Mouse (Mus musculus) thymus, postnatal 25 days (tissue): ENCODE data around the gene Epb41l2.

Experiments used
- DNase-seq: peaks from one replicate; pipeline ENCODE4 v3.0.0; 2022

Epb41l2 gene

DNA sequence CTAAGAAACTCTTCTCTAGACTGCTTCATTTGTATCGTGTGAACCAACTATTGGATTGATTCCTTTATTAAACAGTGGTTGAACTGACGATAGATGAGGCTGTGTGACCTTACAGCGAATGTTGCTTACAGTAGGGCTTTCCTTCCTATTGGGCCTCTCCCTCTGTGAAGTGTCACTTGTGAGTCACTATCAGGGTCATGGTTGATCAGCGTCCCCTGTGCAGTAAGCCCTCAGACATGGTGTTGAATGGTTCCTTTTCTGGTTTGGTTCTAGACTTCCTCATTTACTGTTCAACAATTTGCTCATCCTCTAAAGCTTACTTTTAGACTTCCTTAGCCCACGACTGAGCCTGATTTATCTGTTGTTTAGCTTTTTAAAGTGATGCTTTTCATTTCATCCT, 7.1 kb downstream of the Epb41l2 start:
- DNase-seq = no peak

- DNase-seq = no peak
These were observed 9.3 kb downstream of the Epb41l2 start for GRCm38 (mm10) chr10:25368928-25369327.

DNA sequence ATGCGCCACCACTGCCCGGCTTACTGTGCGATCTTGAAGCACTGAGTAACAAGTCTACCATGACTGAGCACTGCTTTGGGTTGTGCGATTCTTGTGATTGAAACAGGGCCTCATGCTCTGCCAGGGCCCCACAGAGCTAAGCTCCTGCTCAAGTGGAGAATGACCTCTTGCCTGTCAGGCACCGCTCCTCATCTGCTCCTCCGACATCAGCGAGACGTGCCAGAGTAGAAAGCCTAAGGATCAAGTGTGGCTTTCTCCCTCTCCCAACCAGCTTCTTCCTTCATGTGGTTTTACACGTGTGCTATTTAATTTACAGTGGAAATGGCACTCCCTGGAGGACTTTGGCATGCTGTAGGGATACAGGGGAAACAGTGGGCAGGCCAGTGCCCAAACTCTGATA, 10.1 kb downstream of the Epb41l2 start:
- DNase-seq = no peak

DNA sequence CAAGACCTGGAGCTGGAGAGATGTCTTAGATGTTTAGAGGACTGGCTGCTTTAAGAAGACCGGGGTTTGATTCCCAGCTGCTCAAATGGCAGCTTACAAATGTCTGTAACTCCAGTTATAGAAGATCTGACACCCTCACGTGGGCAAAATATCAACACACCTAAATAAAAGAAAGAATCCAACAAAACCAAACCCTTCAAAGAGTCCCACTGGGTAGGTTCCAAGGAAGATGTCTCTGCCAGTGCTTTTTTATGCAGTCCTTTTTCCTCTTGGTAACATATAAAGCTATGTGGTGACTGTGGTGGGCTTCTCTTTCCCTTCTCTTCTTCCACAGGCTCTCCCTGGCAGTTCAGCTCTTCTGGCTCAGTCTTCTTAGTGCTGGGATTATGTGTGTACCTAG, 11.7 kb downstream of the Epb41l2 start:
- DNase-seq = no peak

DNA sequence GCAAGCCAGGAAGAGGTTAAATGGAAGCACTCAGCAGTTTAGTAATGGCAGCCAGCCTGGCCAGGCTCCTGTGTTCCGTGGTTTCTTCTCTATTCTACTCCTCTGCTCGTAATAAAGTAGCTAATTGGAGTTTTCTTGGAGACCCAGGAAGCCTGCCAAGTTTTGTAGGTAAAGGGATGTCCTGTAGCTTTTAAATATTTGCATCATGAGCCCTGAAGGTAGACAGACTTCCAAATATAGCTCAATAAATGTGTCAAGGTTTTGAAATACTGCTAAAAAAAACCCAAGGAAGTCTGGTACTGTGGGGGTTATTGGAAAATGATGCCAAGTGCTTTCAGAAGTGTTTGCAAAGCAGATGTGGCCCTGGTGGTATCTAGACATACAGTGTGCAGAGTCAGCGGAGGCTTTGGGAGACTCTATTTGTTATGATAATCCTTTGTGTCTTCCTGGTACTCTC, 12.3 kb downstream of the Epb41l2 start:
- DNase-seq = no peak

DNA sequence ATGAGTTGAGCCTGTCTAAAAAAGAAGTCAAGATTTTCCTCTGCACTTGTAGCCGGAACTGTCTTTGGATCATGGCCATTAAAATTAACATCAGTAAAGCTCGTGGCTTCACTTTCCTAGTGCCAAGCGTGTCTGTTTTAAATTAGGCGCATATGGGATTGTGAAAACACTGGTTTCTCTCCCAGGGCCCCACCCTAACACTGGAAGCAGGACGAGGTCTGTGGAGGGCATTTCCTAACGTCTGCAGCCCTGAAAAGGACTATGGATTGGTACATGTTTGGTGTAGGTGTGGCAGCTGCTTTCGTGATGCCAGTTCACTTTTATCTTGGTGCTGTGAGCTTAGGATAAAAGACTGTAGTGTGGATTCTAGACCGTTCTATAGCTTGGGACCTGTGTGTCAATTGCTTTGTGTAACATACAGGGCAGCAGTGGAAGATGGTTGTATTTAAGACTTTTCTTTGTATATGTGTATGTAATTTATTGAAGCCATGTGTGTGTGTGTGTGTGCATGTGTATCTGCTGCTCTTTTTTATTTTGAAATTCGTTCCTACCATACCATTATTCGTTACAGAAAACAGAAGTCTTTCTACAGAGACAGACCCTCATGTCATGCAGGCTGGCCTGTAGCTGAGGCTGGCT, 13.0 kb downstream of the Epb41l2 start:
- DNase-seq = no peak

- no peak for DNase-seq
These were observed 15.4 kb downstream of the Epb41l2 start for GRCm38 (mm10) chr10:25375036-25375435.

- DNase-seq = no peak
These were observed 21.3 kb downstream of the Epb41l2 start for GRCm38 (mm10) chr10:25380746-25381481.

DNA sequence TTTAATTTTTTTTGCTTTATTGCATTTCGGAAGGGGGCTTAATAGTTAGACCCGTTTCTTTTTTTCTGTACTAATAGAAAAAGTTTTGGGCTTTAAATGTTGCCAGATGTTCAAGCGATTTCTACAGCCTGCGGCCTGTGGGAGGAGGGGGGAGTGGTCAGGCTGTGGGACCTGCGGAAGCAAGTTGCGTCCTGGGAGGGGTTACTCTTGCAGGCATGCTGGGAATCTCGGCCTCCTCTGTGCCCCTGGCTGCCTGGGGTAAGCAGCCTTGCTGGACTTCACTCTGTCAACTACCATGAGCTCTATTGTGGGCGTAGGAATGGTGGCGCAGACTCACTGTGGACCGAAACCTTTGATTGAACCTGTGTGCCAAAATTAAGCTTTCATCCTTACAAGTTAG, 22.4 kb downstream of the Epb41l2 start:
- DNase-seq = no peak

DNA sequence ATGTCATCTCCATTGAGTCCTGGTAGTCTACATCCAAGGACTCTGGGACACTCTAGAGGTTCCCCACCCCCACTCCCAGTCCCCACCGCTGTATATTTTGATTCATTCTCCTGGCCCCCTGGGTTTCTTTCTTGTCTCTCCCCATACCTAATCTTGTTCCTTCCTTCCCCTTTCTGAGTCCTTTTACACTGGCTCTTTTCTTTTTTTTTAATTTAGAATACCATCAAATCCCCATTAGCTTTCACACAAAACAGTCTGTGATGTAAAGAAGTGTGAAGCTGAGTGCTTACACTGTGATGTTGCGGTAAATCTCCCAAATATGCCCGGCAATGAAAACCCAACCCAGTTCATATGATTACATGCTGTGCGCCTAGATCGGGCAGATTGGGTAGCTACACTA, 23.6 kb downstream of the Epb41l2 start:
- DNase-seq = no peak

GRCm38 (mm10) chr10:25384391-25384790, 24.8 kb downstream of the Epb41l2 start:
- DNase-seq = no peak

- no peak for DNase-seq
These were observed 26.4 kb downstream of the Epb41l2 start for GRCm38 (mm10) chr10:25385811-25386580.

GRCm38 (mm10) chr10:25386868-25387267, 27.3 kb downstream of the Epb41l2 start:
- no peak for DNase-seq

- DNase-seq = peak; percentile 33
These were observed 27.7 kb downstream of the Epb41l2 start for GRCm38 (mm10) chr10:25387268-25387667.

DNA sequence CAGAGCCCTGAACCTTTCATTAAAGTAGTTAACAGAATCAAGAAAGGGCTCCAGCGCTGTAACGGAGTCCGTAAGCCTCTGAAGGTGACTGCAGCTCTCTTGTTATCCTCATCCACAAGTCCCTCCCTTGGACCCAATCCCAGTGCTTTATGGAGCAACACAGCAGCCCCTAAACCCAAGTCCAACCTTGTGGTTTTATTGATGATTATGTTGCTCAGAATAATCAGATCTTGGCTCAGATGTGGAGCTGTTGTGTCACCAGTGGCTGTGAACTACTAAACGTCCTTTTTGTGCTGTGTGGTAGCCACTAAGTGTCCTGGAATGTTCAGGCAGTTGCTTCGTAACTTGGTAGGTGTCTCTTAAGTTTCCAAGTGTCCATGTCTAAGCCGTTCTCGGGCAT, 33.2 kb downstream of the Epb41l2 start:
- DNase-seq = no peak

GRCm38 (mm10) chr10:25393721-25394120, 34.1 kb downstream of the Epb41l2 start:
- DNase-seq = no peak

- DNase-seq = no peak
These were observed 35.8 kb downstream of the Epb41l2 start for GRCm38 (mm10) chr10:25395236-25395886.

DNA sequence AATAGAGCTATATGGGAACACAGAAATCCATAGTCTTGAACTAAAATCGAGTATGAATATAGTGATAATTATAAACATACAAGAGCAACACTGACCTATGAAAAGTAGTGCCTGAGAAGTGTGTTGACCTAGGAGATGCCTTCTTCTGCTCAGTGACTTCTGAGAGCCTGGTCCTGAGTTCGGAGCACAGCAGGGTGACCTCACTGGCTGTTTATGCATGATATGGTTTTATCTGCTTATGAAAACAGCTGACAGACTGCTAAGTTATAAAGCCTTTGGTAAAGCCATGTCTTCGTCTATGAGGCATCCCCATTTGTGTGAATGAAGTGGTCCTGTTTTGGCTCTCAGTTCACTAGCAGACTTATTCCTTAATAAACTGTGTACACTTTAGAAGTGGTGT, 37.3 kb downstream of the Epb41l2 start:
- no peak for DNase-seq

DNA sequence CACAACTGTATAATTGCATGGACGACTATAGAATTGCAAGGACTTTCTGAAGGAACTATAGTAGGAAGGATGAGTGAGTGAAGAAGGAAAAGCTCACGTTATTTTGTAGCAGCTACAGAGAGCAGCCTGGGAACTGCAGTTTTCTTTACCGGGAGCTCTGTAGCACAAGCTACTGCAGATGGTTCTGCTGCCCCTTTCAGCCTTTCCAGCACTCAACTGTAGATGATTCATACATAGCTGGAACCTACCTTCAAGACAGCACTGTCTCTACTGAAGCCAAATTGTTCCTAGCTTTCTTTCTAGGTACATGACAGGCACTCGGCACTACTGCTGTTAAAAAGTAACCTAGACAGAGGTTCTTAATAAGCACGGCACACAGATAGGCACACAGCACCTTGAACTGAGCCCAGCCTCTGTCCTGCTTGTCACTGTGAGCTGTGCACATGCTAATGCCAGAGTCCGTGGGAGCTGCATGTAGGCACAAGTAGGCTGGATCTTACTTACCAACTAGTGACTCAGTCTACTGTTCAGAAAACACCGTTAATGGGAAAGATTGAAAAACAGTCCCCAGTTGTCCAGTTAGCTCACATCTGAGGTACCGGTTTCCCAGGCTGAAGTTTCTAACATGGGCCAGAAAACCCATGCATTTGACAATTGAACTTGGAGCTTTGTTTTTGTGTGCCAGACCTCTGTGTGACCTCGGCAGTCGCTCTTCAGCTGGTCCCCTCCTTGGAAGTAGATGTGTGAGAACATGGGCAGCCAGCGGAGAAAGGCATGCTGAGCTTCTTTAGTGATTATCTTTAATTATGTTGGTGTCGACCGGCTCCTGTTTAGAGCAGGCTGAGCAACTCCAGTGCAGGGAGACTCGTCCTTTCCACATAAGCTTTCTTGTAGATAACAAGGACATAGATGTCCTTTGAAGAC, 38.4 kb downstream of the Epb41l2 start:
- no peak for DNase-seq

DNA sequence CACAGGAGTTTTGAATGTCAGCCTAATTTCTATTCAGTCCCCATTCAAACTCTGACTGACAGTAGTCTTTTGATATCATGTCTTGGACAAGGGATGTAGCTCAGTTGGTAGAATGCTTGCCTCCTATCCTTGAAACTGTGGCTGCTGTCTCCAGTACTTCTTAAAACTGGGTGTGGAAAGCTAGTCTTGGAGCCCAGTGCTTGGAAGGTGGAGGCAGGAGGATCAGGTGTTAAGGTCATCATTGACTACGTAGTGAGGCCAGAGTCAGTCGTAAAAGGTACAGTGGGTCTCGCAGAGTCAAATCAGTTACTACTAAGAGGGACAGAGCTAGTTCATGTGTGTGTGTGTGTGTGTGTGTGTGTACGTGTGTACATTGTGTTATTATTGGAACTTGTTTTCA, 39.4 kb downstream of the Epb41l2 start:
- DNase-seq = no peak

DNA sequence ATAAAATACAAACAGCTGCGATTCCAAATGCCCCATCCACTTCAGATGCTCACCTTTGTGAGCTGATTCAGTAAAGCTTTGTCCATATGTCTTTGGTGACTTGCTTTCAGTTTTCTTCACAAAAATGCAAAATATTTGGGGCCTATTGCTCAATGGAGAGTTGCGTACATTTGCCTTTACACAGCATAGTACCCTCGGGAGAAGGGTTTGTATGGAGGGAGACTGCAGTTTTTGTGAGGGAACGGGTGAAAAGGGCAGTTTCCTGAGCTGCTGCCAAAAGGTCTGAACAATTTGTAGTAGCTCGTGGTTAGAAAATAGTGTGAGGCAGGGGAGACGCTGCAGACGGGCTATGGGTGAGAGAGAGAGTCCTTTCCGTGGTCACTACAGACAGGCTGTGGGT, 40.5 kb downstream of the Epb41l2 start:
- DNase-seq = no peak

DNA sequence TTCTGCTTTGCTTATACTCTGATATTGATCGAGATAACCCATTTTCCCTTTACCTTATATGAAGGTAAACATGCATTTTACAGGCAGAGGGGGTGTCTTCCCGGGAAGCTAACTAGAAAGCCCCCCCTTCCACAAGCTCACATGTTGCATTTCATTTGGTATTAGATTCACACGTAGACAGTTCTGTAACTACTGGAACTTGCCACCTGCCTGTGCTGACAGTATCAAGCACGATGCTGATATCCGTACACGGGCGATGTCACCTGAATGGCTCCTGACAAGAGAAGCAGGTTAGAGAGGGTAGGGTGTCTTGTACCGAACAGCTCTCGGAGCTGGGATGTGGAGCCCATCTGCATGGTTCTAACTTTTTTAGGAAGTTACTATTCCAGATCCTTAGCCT, 41.0 kb downstream of the Epb41l2 start:
- no peak for DNase-seq
